Mouse (Mus musculus) erythroblast, embryonic 14.5 days (primary cell): ENCODE data around the gene Agrn. TPM values are rescaled to one million over a fixed set of nuclear protein-coding genes. Genes with fewer than 3 reads are reported as not detected.

Experiments
- H3K27me3 ChIP-seq: 2 replicates; pipeline ENCODE4 v1.6.1; 2012; ENCODE audit warnings: inconsistent platforms; ENCODE audit not compliant: control insufficient read depth
- H3K36me3 ChIP-seq: 2 replicates; pipeline ENCODE4 v1.6.1; 2012; ENCODE audit warnings: mild to moderate bottlenecking, inconsistent platforms; ENCODE audit not compliant: control insufficient read depth
- H3K4me1 ChIP-seq: 2 replicates; pipeline ENCODE4 v1.6.1; 2012; ENCODE audit warnings: inconsistent platforms; ENCODE audit not compliant: control insufficient read depth
- H3K4me3 ChIP-seq: replicated peaks from 2 replicates; pipeline ENCODE3; 2012; ENCODE audit warnings: moderate library complexity, mild to moderate bottlenecking, inconsistent platforms
- H3K9me3 ChIP-seq: 2 replicates; pipeline ENCODE4 v1.6.1; 2012; ENCODE audit warnings: low read length, inconsistent platforms, mixed read lengths; ENCODE audit not compliant: control insufficient read depth
- GATA1 ChIP-seq: IDR thresholded peaks from 2 replicates; pipeline ENCODE4 v1.6.1; 2012; ENCODE audit warnings: low read length, inconsistent platforms, mixed read lengths
- TAL1 ChIP-seq: IDR thresholded peaks from 3 replicates; pipeline ENCODE4 v1.6.1; 2012; ENCODE audit warnings: low read length, inconsistent platforms, mixed read lengths
- polyA plus RNA-seq: library from polyadenylated mRNA; stranded (reverse); fragments of >175 nt; gene quantifications from 2 replicates; pipeline ENCODE4 v1.2.3, GENCODE M21; 2012

The Agrn gene
- polyA plus RNA-seq, 1 experiment, result 0.45 TPM

DNA sequence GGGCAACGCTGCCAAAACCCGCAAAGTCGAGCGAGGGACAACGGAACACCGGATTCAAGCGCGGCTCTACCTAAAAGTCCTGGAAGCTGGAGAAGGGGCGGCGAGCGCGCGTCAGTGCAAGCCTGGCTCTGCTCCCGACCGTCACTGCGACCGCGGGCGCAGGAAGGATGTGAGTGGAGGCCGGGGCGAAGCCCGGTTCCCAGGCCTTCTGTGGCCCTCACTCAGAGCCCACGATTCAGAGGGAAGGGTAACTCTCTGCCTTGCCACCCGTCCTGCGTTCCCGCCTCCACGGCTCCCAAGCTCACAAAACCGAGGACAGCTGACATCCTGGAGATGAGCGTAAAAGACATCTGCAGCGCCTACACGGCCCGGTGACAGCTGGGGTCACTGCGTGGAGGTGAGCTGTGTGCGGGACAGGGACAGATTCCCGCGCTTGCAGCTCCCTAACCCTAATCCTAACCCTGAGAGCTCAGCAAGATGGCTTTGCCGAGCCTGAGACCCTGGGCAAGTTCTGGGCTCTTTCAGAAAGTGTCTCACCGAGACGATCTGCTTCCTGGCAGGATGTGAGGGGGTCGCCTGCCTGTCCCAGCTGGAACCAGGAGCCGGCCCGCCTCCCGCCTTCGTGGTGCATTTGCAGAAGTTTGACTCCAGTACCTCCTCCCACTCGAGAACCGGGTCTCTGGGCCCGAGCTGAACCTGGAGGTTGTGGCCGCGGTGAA is 6.3 kb upstream of the Agrn start:
- peak overlapping the region; percentile 64 for H3K4me3 ChIP-seq
- H3K9me3 ChIP-seq, result peaks cover 10% of the 10 kb centered on the region; the same call in 1 of the 2 replicates
- H3K36me3 ChIP-seq, result no peaks in the 10 kb centered on the region
- peaks cover 68% of the 10 kb centered on the region for H3K27me3 ChIP-seq
- H3K4me1 ChIP-seq, result peaks cover 43% of the 10 kb centered on the region
- no peak for TF ChIP-seq GATA1
- no peak for TF ChIP-seq TAL1

DNA sequence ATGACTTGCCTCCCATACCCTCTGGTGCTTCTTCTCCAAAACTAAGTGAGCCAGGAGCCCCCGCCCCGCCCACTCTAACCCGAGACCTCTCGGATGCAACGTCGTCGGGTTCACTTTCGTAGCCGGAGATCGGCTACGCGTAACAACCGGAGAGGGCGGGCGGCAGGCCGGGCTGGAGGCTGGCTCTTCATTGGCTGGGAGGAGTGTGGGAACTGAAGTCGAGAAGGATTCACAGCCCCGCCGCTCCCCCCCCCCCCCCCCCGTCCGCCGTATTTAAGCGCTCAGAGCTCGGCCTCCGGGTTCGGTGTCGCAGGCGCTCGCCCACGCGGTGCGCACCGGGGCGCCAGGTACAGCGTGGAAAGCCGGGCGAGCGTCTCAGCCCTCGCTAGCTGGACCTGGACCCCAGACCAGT is 5.7 kb upstream of the Agrn start, which contains the start of gene AW011738:
Gene AW011738 (plus strand): TSS at position 304 of the 412 bp plus-strand sequence.
- peaks cover 10% of the 10 kb centered on the region; the same call in 1 of the 2 replicates for H3K9me3 ChIP-seq
- H3K4me3 ChIP-seq, result peak within 1 kb of the TSS; percentile 64
- H3K36me3 ChIP-seq, result no peaks in the 10 kb centered on the region
- peaks cover 47% of the 10 kb centered on the region for H3K4me1 ChIP-seq
- TF ChIP-seq TAL1 (no peak), GATA1 (no peak)
- H3K27me3 ChIP-seq, result peaks cover 70% of the 10 kb centered on the region

DNA sequence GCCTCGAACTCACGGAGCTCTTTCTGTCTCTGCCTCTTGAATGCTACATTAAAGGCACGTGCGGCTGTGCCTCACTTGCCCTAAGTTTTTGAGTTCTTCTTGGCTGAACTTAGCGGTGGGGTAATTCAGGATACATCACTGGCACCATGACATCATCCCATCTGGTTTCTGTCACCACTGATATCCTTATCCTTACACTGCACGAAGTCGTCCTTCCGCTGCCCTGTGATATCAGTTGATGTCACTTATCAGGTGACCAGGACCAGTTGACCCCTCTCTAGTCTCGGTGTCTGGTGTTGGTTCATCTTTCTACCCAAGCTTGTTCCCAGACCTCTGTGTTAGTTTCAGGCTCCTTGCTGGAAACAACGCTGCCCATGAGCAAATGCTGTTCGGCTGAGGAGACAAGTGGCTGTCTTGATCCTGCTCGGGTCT is 5.2 kb upstream of the Agrn start:
- Histone ChIP-seq H3K36me3 (no peaks in the 10 kb centered on the region), H3K4me3 (peak overlapping the region; percentile 64), H3K9me3 (peaks cover 10% of the 10 kb centered on the region; the same call in 1 of the 2 replicates), H3K4me1 (peaks cover 51% of the 10 kb centered on the region), H3K27me3 (peaks cover 70% of the 10 kb centered on the region)
- TF ChIP-seq TAL1 (peak; percentile 82), GATA1 (peak; percentile 75)

DNA sequence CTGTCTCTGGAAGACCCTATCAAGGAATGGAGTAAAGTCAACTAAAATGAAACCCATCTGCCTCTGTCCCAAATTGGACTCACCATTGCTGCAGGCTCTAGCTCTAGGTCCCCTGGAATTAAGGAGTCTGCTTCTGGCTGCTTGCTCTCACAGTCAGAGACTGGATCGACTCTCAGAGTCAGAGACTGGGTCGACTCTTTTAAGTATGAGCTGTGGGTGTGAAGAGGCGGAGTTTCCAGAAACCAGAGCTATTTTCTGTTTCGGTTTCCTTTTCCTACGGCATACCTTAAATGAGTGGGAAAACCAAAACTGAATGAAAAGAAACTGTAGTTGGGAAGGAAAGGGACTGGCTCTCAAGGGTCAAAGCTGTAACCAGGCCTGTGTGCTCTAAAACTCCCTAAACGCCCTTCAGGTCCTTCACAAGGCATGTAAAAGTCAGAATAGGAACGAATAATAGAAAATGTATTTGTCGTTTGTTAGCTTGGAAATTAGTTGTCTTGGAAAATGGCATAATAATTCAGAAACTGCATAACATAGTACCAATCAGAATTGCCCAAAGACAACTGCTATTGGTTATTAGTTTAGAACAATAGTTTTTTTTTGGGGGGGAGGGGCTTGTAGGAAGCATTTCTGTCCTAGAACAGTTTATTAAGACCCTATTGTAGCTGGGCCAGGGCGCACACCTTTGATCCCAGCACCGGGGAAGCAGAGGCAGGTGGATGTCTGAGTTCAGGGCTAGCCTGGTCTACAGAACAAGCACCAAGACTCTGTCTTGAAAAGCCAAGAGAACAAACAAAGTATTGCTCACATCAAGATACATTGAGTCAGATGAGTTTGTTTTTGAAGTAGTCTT is 3.6 kb upstream of the Agrn start, which contains the start of gene Isg15:
Gene Isg15 (minus strand): TSS at position 196 of the 853 bp plus-strand sequence.
- Histone ChIP-seq H3K27me3 (peaks cover 74% of the 10 kb centered on the region), H3K36me3 (no peaks in the 10 kb centered on the region), H3K9me3 (peaks cover 10% of the 10 kb centered on the region; the same call in 1 of the 2 replicates), H3K4me3 (peak within 1 kb of the TSS; percentile 44), H3K4me1 (peaks cover 66% of the 10 kb centered on the region)
- TF ChIP-seq GATA1 (no peak), TAL1 (no peak)

DNA sequence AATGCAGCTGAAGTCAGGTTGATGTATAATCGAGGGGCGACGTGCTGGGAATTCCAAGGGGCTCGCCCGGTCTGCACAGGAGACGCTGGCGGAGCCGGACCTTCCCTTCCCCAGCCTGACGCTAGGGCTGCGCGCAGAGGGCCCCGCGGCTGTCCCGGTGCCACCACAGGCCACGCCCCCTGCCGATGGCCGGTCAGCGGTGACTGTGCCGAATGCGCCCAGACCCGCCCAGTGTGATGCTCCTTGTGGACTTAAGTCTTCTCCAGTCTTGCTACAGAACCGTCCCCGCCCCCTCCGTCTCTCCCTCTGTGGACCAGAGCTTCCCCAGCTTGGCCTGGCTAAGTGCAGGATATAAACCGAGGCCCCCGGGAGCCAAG is 529 bp upstream of the Agrn start:
- H3K27me3 ChIP-seq, result peaks cover 66% of the 10 kb centered on the region
- TF ChIP-seq TAL1 (no peak), GATA1 (no peak)
- H3K4me1 ChIP-seq, result peaks cover 63% of the 10 kb centered on the region

DNA sequence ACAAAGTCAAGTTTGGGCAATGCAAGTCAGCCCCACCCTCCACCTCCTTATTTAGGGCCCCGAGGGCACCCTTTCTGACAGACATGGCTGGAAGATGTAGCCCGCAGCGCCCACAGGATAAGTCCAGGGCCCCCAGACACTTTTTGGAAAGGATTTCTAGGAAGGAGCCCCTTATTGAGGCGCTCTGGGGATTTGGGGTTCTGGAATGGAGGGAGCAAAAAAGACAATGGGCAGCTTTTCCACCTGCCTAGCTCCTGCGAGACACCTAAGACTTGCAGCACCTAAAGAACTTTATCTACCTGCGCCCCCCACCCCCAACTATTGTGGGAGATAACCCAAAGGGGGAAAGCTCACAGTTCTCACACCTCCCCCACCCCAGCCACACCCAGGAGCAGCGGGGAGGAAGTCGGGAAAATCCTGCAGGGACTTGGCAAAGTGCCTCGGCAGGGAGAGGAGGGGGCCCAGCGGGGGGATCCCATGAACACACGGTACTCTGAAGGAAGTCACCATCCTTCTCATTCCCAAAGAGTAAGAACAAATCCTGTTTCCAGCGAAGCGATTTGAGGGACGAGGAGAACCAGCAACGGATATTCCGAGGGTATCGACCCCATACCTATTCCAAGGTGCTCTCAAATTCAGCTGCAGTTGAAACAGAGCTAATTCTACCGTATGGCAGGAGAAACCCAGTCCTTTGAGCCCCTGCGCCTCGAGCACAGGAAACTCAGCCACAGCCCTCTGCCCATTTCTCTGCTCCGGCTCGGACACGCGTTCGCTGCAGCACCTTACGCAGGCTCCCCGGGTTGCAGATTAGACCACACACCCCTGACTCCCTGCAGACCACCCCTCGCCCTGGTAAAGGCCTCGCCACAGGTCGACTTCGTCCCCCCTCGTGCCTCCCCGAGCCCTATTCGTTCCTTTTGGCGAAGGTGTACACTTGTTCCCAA is 1.1 kb downstream of the Agrn start:
- no peaks in the 10 kb centered on the region; the same call in 1 of the 2 replicates for H3K9me3 ChIP-seq
- H3K27me3 ChIP-seq, result peaks cover 54% of the 10 kb centered on the region
- H3K4me3 ChIP-seq, result peak overlapping the region; percentile 82
- H3K36me3 ChIP-seq, result peaks cover 6% of the 10 kb centered on the region; the same call in 1 of the 2 replicates
- TF ChIP-seq TAL1 (no peak), GATA1 (no peak)
- peaks cover 61% of the 10 kb centered on the region for H3K4me1 ChIP-seq

More for the DNA sequence above, 529 bp upstream of the Agrn start:
- H3K36me3 ChIP-seq, result no peaks in the 10 kb centered on the region; the same call in 1 of the 2 replicates
- H3K9me3 ChIP-seq, result no peaks in the 10 kb centered on the region; the same call in 1 of the 2 replicates
- H3K4me3 ChIP-seq, result peak overlapping the region; percentile 82

DNA sequence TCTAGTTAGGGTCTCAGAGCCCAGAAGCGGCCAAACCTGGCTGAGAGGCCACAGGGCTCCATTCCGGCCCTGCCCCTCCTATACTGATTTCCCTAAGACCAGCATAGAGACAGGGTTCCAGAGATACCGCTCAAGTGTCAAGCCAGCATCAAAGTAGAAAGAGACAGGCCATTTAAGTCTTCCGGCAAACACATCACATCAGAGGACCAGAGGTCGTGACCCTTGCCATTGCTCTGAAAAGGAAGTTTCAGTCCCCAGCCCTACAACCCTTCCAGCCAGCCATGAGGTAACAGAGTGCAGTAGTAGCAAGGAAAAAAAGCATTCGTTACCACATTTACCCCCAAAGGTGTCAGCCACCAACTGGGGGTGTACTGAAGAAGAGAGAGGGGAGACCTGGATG is 2.9 kb downstream of the Agrn start:
- Histone ChIP-seq H3K4me1 (peaks cover 54% of the 10 kb centered on the region), H3K9me3 (no peaks in the 10 kb centered on the region; the same call in 1 of the 2 replicates), H3K4me3 (no peak overlapping the region), H3K36me3 (peaks cover 11% of the 10 kb centered on the region), H3K27me3 (peaks cover 44% of the 10 kb centered on the region)
- TF ChIP-seq GATA1 (no peak), TAL1 (no peak)

DNA sequence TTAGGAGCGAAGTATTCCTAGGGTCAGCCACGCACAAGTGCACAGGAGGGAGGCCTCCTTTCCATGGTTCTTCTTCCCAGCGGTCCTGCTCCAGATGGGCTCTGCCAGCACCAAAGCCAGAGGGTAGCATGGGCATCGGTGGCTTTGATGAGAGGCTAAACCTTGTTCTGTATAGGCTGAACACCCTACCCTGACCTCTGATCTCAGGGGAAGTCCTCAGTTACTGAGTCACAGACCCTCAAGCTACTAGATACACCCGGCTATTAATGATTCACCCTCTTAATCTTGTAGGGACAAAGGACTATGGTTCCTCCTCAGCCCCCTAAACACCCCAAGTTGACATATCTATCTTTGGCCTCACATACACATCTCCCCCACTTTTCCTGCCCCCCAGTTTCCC is 3.4 kb downstream of the Agrn start:
- no peaks in the 10 kb centered on the region; the same call in 1 of the 2 replicates for H3K9me3 ChIP-seq
- TF ChIP-seq GATA1 (no peak), TAL1 (no peak)
- H3K27me3 ChIP-seq, result peaks cover 42% of the 10 kb centered on the region
- H3K4me3 ChIP-seq, result no peak overlapping the region
- H3K36me3 ChIP-seq, result peaks cover 11% of the 10 kb centered on the region
- peaks cover 56% of the 10 kb centered on the region for H3K4me1 ChIP-seq
